Mouse (Mus musculus): Measurements from ENCODE around the gene Pak1.
A peak's percentile ranks its signal among the peaks of the same experiment; 100 is the strongest.

Pak1 gene

DNA sequence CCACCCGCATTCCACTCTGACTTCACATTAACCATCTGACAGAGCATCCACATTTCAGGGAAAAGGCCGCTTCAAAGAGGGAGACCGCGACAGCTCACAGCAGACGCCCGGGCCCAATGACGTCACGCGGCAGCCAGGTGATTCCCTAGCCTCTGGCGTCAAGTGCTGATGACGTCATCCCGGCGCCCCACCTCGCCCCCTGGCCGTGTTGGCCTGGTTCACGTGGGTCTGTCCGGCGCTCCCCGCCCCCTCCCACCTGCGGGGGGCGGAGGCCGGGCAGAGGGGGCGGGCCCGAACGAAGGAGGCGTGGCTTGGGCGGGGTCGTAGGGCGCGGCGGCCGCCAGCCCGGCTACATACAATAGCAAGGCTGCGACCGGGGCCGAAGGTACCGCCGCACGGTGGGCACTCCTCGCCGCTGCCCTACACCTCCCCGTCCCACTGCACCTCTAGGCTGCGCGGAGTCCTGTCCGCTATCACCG, at the start of gene Pak1:
TSS of gene Pak1 (plus strand) at position 352 of the 479 bp plus-strand sequence.
- peak; percentile 62 to 84 for DNase-seq (ENCODE audit: low spot score in 2 of 2)

DNA sequence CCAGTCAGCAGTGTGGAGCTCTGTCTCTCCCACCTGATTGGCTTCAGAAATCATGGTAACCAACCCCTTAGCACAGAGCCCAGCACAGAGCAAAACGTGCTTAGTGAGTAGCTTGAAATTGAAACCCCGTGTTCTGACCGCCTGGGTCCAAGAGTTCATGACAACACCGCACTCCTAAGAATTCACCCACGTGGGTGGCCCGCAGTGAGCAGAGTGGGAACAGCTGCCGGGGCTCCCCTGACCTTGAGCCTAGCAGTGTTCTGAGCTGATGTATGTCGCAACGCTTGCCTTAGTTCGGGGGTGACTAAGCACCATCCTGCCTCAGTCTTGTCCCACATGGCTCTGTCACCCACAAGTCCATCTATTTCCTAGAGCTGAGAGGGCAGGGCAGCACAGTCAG, 47.4 kb upstream of the Pak1 start:
- no peak for DNase-seq (ENCODE audit: low spot score in 2 of 2)

DNA sequence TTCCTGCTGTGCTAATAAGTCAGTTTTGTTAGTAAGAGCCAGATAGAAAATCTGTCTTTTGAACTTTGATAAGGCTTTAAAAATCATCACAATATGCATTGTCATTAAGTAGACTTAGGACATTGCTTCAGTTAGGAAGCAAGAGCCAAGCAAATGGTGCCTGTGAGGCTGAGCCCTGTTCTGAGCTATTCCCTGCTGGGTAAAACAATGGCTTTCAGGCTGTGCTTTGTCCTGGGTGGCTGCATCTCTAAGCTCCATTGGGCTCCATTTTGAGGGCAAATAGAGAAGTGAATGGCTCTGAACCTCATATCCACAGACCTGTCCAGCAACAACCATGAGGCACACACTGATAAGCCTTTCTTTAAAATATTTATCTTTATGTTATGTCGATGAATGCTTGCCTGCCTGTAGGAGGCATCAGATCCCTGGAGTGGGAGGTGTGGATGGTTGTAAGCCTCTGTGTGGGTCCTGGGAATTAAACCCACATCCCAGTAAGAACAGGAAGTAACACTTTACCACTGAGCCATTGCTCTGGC, 46.5 kb upstream of the Pak1 start:
- no peak for DNase-seq (ENCODE audit: low spot score in 2 of 2)

DNA sequence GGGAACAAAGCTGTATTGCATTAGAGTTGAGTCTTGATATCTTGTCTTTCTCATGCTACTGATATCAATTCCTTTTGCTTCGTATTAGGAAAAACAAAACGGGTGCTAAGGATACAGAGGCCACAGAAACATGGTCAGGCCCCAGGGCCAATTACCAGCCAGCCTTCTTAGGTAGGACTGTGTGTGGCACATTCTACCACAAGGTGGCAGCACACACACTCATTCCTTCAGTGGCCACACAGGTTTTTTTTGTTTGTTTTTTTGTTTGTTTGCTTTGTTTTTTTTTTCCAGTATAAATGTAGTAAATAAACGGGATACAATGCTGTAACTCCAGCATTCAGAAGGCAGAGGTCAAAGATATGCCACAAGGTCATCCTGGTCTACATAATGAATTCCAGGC, 43.0 kb upstream of the Pak1 start:
- DNase-seq (ENCODE audit: low spot score in 2 of 2), result peak in 1 of 2 experiments; percentile 64

- no peak for DNase-seq (ENCODE audit: low spot score in 2 of 2)
These were observed 41.1 kb upstream of the Pak1 start for GRCm38 (mm10) chr7:97747176-97747707.

GRCm38 (mm10) chr7:97747787-97748497, 40.4 kb upstream of the Pak1 start:
- DNase-seq (ENCODE audit: low spot score in 2 of 2), result peak in 1 of 2 experiments; percentile 84

GRCm38 (mm10) chr7:97748527-97749206, 39.7 kb upstream of the Pak1 start:
- no peak for DNase-seq (ENCODE audit: low spot score in 2 of 2)

DNA sequence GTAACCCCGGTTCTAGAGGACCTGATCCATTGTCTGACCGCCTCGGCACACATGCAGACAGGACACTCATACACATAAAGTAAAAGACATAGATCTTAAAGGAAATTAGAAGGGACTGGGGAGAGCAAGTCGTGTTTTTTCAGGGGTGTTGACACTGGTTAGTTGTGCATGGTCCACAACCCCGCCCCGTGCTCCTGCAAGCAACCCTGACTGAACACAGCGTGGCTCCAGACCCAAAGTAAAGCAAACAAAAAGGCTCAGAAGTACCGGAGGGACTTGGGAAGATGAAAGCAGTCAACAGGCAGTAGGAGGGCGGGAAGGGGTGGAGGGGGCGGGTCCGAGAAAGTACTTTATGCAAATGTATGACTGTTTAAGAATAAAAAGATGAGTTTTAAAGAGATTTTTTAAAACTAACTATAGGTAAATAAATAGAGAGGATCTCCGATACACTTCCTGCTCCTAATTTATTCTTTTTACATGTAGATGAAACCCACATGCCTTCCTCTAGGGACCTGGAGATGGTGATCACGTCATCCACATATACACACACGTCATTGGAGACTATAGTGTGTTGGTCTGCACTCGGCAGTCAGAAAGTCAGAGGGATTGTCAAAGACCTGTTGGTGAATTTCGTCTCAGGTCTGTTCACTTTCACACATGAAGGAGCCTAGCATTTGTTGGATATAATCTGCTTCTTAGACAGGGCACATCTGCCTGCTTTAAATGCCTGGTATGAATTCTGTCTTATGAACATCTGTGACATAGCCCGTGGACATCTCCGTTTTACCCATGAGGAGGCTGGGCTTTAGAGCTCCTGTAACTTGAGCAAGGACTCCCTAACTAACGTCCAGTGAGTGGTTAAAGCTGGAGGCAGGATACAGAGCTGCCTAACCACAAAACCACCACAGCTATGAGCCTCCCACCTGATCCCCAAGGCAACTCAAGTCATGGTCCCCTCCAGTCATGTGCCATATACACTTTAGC, 38.8 kb upstream of the Pak1 start:
- DNase-seq (ENCODE audit: low spot score in 2 of 2), result no peak

- peak; percentile 65 to 74 for DNase-seq (ENCODE audit: low spot score in 2 of 2)
These were observed 31.1 kb upstream of the Pak1 start for GRCm38 (mm10) chr7:97756967-97757881.

DNA sequence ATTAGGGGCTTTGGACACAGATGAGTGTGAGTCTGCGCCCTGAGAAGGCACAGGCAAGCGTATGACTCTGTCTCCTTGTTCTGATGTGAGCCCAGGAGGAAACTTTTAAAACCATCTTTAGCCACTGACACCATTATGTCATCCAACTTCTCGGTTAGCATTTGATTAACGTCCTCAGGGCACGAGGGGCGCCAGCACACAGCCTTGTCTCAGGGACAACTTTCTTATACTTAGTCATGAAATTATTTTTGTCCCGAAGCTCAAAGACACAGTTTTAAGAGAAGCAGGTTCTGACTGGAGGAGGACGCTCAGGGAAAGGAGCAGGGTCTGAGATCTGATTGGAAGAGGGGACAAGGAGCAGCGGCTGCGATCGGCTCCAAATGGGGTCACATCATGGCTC, 23.8 kb upstream of the Pak1 start:
- DNase-seq (ENCODE audit: low spot score in 2 of 2), result no peak

- peak; percentile 56 to 87 for DNase-seq (ENCODE audit: low spot score in 2 of 2)
These were observed 23.0 kb upstream of the Pak1 start for GRCm38 (mm10) chr7:97765181-97765962.

DNA sequence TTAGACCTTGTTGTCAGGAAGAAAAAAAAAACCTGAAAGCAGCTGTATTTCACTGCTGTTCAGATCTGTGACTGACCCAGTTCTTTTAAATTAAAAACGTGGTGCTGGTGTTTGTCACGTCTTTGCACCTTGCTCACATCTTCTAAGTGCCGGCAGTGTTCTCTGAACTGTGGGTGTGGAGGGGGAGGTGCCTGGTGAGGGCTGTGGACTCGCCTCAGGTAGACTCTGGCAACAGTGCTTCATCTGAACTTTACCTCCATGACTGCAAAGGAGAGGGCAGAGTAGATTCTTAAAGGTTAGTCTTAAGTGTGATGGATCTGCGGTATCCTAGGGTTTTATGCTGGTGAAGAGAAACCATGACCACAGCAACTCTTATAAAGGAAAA, 22.4 kb upstream of the Pak1 start:
- DNase-seq (ENCODE audit: low spot score in 2 of 2), result no peak

DNA sequence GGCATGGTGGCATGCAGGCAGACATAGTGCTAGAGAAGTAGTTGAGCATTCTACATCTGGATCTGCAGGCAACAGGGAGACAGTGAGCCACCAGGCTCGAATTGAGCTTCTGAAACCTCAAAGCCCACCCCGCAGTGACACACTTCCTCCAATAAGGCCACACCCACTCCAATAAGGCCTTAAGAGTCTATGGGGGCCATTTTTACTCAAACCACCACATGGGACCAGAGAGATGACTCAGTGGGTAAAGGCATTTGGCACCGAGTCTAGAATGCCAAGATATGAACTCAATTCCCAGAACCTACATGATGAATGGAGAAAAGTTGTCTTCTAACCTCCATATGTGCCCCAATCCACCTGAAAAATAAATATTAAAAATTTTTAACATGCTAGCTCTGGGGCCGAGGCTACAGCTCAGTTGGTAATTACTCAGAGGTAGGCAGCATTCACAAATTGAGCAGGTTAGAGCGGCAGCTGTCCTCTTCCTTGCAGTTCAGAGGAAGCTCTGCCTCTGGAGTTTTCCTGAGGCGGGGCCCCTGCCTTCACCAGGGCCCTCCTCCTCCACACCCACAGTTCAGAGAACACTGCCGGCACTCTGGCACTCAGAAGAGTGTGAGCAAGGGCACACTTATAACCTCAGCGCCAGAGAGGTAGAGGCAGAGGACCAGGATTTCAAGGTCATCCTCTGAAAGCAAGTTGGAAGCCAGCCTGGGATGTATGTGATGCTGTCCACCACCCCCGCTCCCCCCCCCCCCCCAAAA, 21.8 kb upstream of the Pak1 start:
- DNase-seq (ENCODE audit: low spot score in 2 of 2), result no peak

- peak in 1 of 2 experiments; percentile 37 for DNase-seq (ENCODE audit: low spot score in 2 of 2)
These were observed 20.5 kb upstream of the Pak1 start for GRCm38 (mm10) chr7:97767841-97768240.

DNA sequence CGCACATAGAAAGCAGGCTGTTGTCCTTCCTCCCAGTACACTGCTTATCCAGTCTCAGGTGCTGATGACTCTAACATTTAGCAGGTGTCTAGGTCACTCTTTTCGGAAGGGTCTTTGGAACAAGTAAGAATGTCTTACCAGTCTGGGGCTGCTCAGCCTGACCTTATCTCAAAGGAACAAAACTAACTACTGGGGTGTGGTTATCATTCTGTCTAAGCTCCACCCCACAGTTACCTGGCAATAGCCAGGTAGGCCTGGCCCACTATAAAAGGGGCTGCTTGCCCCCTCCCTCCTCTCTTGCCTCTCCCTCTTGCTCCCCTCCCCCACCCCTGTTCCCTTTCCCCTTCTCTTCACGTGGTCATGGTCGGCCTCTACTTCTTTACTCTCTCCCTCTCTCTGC, 19.3 kb upstream of the Pak1 start:
- no peak for DNase-seq (ENCODE audit: low spot score in 2 of 2)

- DNase-seq (ENCODE audit: low spot score in 2 of 2), result no peak
These were observed 17.3 kb upstream of the Pak1 start for GRCm38 (mm10) chr7:97770841-97771620.

GRCm38 (mm10) chr7:97775380-97775779, 13.0 kb upstream of the Pak1 start:
- DNase-seq (ENCODE audit: low spot score in 2 of 2), result no peak

GRCm38 (mm10) chr7:97775923-97776322, 12.4 kb upstream of the Pak1 start:
- no peak for DNase-seq (ENCODE audit: low spot score in 2 of 2)

All from left cerebral cortex, adult 9 months (tissue).